Mouse (Mus musculus) naive thymus-derived CD4-positive, alpha-beta T cell, adult 5 months (primary cell): ENCODE data around the gene Sidt1. TPM values are rescaled to one million over a fixed set of nuclear protein-coding genes. Genes with fewer than 3 reads are reported as not detected.

Experiments used
- polyA plus RNA-seq: library from polyadenylated mRNA; unstranded; fragments of 100-300 nt; shearing (Covaris generic); gene quantifications from one replicate; pipeline ENCODE4 v1.2.1, GENCODE M21; 2017

Gene Sidt1
- 116 TPM for polyA plus RNA-seq

GRCm38 (mm10) chr16:44332861-44333284, at the start of gene Sidt1:
TSS of gene Sidt1 (minus strand) at chr16:44333196.

GRCm38 (mm10) chr16:44347071-44347901, 14.3 kb upstream of the Sidt1 start, which contains the start of gene Spice1:
TSS of gene Spice1 (plus strand) at chr16:44347121.

Other genes starting within 250 kb of the Sidt1 start
- gene Atp6v1a, start 193.5 kb downstream of the Sidt1 start, polyA plus RNA-seq, result 22.9 TPM
- gene Naa50, start 193.4 kb downstream of the Sidt1 start, polyA plus RNA-seq, result 70.6 TPM
- gene Usf3, start 159.9 kb downstream of the Sidt1 start, polyA plus RNA-seq, result 6.4 TPM
- gene Spice1, start 13.9 kb upstream of the Sidt1 start, polyA plus RNA-seq, result 68.6 TPM
- not detected for gene Cfap44, start 61.6 kb upstream of the Sidt1 start, polyA plus RNA-seq
- gene Boc, start 225.7 kb upstream of the Sidt1 start, polyA plus RNA-seq, result not detected